Mouse (Mus musculus): ENCODE data around the gene Gtf2h4. TPM values are rescaled to one million over a fixed set of nuclear protein-coding genes. Genes with fewer than 3 reads are reported as not detected.

Gtf2h4 gene
- polyA plus RNA-seq, 1 experiment from 2014 or later: 36.1 TPM

- Histone ChIP-seq H3K27me3 (no peaks in the 10 kb centered on the region), H3K4me2 (replicated peaks) (peak overlapping the region; percentile 92), H3K9ac (replicated peaks) (peak overlapping the region; percentile 85), H3K4me3 (peak overlapping the region; percentile 75), H3K9me3 (no peaks in the 10 kb centered on the region), H3K36me3 (peaks cover 13% of the 10 kb centered on the region; the same call in 1 of the 2 replicates), H3K27ac (replicated peaks) (peak overlapping the region; percentile 87), H3K4me1 (peaks cover 16% of the 10 kb centered on the region)
- peak; percentile 48 for ATAC-seq (replicated peaks)
- 4% methylated on average over 13 of the region's 13 CpGs for WGBS
Observed at GRCm38 (mm10) chr17:35666851-35667256, 6.7 kb downstream of the Gtf2h4 start.

DNA sequence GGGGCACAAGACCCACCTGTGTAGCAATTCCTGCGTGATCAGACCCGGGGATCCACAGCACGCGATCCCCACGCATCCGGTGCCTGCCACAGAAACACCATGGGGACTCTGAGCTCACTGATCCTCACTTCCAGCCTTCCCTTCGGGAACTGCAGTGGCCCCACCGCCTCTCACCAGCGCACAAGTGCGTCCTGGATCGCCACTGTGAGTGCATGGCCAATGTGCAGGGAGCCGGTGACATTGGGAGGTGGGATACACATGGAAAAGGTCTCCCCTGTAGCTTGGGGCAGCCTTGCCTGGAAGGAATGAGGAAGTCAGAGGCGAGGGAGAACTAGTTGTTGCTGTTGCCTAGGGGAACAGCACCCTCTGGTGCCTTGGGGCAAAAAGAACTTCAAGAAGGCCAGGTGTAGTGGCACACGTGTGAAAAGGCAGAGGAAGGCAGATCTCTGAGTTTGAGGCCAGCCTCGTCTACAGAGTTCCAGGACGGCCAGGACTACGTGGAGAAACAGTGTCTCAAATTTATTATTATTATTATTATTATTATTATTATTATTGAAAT, 7.5 kb downstream of the Gtf2h4 start:
- Histone ChIP-seq H3K36me3 (peaks cover 13% of the 10 kb centered on the region; the same call in 1 of the 2 replicates), H3K4me1 (peaks cover 16% of the 10 kb centered on the region), H3K9ac (replicated peaks) (no peak overlapping the region), H3K4me3 (no peak overlapping the region), H3K9me3 (no peaks in the 10 kb centered on the region), H3K4me2 (replicated peaks) (no peak overlapping the region), H3K27ac (replicated peaks) (no peak overlapping the region), H3K27me3 (no peaks in the 10 kb centered on the region)
- 80% methylated on average over 17 of the region's 17 CpGs for WGBS
- no peak for ATAC-seq (replicated peaks)

DNA sequence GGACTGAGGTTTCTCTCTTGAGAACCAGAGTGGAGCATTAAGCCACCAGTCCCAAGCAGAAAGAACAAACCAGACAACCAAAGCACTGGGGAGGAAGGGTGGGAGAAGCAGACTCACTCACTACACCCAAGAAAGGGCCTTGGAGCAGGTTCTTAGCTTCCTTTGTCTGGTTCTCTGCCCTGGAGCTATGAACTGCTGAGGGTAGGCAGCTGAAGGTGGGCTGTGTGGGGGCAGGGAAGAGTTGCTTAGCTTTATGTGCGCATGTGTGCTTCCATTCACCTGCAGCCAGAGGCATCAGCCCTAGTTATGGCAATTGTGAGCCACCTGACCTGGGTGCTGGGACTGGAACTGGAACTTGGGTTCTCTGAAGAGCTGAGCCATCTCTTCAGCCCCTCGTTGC, 20.5 kb downstream of the Gtf2h4 start:
- no peaks in the 10 kb centered on the region for H3K27me3 ChIP-seq
- no peak overlapping the region for H3K4me3 ChIP-seq
- no peak overlapping the region for H3K27ac ChIP-seq (replicated peaks)
- no peaks in the 10 kb centered on the region for H3K4me1 ChIP-seq
- no peak for ATAC-seq (replicated peaks)
- H3K9me3 ChIP-seq: no peaks in the 10 kb centered on the region
- no peak overlapping the region for H3K4me2 ChIP-seq (replicated peaks)
- H3K9ac ChIP-seq (replicated peaks): no peak overlapping the region
- 84% methylated on average over 2 of the region's 2 CpGs for WGBS
- peaks cover 33% of the 10 kb centered on the region for H3K36me3 ChIP-seq

DNA sequence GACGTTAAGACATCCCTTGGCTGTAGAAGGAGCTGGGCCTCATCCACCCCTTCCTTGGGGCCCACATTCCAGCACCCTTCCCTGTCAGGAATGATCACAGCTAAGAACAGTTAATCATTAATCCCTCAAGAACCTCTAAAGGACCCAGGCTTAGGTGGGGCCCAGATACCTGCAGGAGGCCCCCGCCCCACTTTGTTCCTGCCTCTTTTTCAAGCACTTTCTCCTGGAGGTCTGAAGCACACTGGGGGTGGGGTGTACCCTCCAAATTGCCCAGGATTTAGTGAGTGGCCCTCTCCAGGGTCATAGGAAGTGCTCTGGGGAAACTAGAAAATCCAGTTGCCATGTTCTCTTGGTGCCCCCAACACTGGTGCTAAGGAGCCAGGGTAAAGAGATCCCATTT, 24.1 kb downstream of the Gtf2h4 start:
- 73% methylated on average over 2 of the region's 2 CpGs for WGBS
- no peaks in the 10 kb centered on the region; the same call in 1 of the 2 replicates for H3K27me3 ChIP-seq
- no peaks in the 10 kb centered on the region for H3K9me3 ChIP-seq
- H3K36me3 ChIP-seq: no peaks in the 10 kb centered on the region
- no peak for ATAC-seq (replicated peaks)
- no peak overlapping the region for H3K4me2 ChIP-seq (replicated peaks)
- H3K27ac ChIP-seq (replicated peaks): no peak overlapping the region
- H3K4me1 ChIP-seq: no peaks in the 10 kb centered on the region
- no peak overlapping the region for H3K4me3 ChIP-seq
- H3K9ac ChIP-seq (replicated peaks): no peak overlapping the region

- no peak within 1 kb of the TSS for H3K4me3 ChIP-seq
- no peaks in the 10 kb centered on the region for H3K4me1 ChIP-seq
- H3K9ac ChIP-seq (replicated peaks): no peak within 1 kb of the TSS
- ATAC-seq (replicated peaks): no peak
- 74% methylated on average over 13 of the region's 13 CpGs for WGBS
- no peak within 1 kb of the TSS for H3K4me2 ChIP-seq (replicated peaks)
- H3K9me3 ChIP-seq: no peaks in the 10 kb centered on the region
- no peaks in the 10 kb centered on the region for H3K36me3 ChIP-seq
- H3K27ac ChIP-seq (replicated peaks): no peak within 1 kb of the TSS
- no peaks in the 10 kb centered on the region; the same call in 1 of the 2 replicates for H3K27me3 ChIP-seq
Observed at GRCm38 (mm10) chr17:35643609-35644236, 29.8 kb downstream of the Gtf2h4 start, which contains the start of gene Mucl3. Gene Mucl3, minus strand, starts transcription at chr17:35643695.

DNA sequence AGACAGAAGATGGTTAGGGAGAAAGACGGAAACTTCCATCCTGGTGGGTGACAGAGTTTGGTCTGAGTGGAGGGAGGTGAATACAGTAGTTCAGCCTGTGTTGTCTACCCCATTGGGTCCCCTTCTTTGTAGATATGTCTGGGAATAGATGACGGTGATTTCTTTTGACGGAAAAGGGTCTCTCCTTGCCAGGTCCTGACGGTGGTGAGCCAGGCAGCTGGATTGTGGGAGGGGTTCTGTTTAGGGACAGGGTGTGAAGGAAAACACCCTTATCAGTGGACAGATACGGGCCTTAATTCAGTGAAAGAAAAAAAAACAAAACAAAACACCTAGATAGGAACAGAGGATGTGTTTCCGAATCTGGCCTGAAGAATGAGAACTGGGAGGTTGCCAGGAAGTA, 34.2 kb downstream of the Gtf2h4 start:
- H3K36me3 ChIP-seq: no peaks in the 10 kb centered on the region
- 89% methylated on average over 6 of the region's 6 CpGs for WGBS
- no peak overlapping the region for H3K4me2 ChIP-seq (replicated peaks)
- peaks cover 4% of the 10 kb centered on the region; the same call in 1 of the 2 replicates for H3K27me3 ChIP-seq
- peaks cover 3% of the 10 kb centered on the region for H3K4me1 ChIP-seq
- H3K9me3 ChIP-seq: no peaks in the 10 kb centered on the region
- H3K27ac ChIP-seq (replicated peaks): no peak overlapping the region
- H3K4me3 ChIP-seq: no peak overlapping the region
- ATAC-seq (replicated peaks): no peak
- H3K9ac ChIP-seq (replicated peaks): no peak overlapping the region

- Histone ChIP-seq H3K36me3 (no peaks in the 10 kb centered on the region), H3K27me3 (peaks cover 4% of the 10 kb centered on the region; the same call in 1 of the 2 replicates), H3K4me3 (no peak overlapping the region), H3K9me3 (no peaks in the 10 kb centered on the region), H3K9ac (replicated peaks) (no peak overlapping the region), H3K4me2 (replicated peaks) (0 out of 2 replicates have a peak overlapping the region, but pooled peaks have one; percentile 16), H3K4me1 (peaks cover 3% of the 10 kb centered on the region), H3K27ac (replicated peaks) (no peak overlapping the region)
- ATAC-seq (replicated peaks): peak; percentile 68; the same call in 1 of the 2 replicates
- WGBS: 33% methylated on average over 14 of the region's 14 CpGs
Observed at GRCm38 (mm10) chr17:35638475-35639190, 34.9 kb downstream of the Gtf2h4 start.

DNA sequence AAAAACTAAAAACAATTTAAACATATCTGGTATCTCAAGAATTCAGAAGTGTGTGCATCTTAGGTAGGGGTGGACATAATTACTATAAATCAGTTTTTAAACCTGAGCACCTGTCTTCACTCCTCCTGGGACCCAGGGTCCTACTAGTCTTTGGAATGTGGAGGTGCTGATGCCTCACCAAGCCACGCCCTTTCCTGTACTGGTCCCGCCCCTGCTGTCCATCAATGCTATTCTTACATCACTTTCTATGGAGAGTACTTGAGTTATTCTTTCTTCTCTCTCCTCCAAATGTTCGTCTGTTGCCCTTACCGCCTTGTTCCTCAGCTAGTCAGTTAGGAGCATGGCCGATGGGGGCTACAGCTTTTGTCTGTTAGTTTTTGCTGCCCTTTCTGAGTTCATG, 37.2 kb downstream of the Gtf2h4 start:
- Histone ChIP-seq H3K36me3 (no peaks in the 10 kb centered on the region), H3K4me2 (replicated peaks) (no peak overlapping the region), H3K9me3 (no peaks in the 10 kb centered on the region), H3K9ac (replicated peaks) (no peak overlapping the region), H3K27me3 (peaks cover 4% of the 10 kb centered on the region; the same call in 1 of the 2 replicates), H3K27ac (replicated peaks) (no peak overlapping the region), H3K4me3 (no peak overlapping the region), H3K4me1 (peaks cover 3% of the 10 kb centered on the region)
- WGBS: 38% methylated on average over 5 of the region's 5 CpGs
- no peak for ATAC-seq (replicated peaks)

DNA sequence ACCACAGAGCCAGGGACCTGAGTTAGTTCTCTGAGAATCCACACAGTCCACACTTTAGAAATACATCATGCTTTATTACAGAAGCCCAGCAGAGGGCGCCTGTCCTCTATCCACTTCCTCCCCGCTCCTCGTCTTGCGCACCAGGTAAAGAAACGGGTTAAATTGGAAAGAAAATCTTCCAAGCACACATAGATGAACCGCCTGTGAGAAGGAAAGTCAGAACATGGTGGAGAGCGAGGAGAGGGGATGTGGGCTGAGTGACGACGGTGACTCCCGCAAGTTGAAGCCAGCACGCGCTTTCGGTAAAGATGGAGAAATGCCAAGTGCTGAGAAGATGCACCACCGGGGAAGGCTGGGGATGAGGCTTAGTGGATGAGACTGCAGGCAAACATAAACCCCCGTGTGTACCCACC, 37.8 kb downstream of the Gtf2h4 start:
- Histone ChIP-seq H3K4me2 (replicated peaks) (peak overlapping the region; percentile 74), H3K36me3 (no peaks in the 10 kb centered on the region), H3K9ac (replicated peaks) (peak overlapping the region; percentile 34; the same call in 1 of the 2 replicates), H3K4me1 (peaks cover 3% of the 10 kb centered on the region), H3K27ac (replicated peaks) (no peak overlapping the region), H3K9me3 (no peaks in the 10 kb centered on the region), H3K4me3 (peak overlapping the region; percentile 45), H3K27me3 (peaks cover 4% of the 10 kb centered on the region; the same call in 1 of the 2 replicates)
- WGBS: 0% methylated on average over 15 of the region's 15 CpGs
- peak; percentile 78 for ATAC-seq (replicated peaks)

DNA sequence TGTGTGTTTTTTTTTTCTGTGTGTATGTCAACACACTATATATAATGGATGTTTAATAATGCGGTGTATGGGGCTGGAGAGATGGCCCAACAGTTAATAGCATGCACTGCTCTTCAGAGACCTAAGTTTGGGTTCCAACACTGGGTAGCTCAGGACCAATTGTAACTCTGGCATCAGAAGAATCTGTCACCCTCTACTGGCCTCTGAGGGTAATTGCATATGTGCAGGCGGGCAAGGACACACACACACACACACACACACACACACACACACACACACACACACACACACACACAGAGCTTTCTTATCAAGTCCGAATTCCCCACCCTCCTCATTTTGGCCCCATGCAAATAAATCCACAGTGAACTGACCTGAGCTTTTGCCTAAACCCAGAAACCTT, 38.3 kb downstream of the Gtf2h4 start:
- Histone ChIP-seq H3K4me3 (no peak overlapping the region; the same call in 1 of the 2 replicates), H3K9me3 (no peaks in the 10 kb centered on the region), H3K9ac (replicated peaks) (no peak overlapping the region), H3K27me3 (peaks cover 4% of the 10 kb centered on the region; the same call in 1 of the 2 replicates), H3K4me1 (peaks cover 3% of the 10 kb centered on the region), H3K36me3 (no peaks in the 10 kb centered on the region), H3K4me2 (replicated peaks) (no peak overlapping the region), H3K27ac (replicated peaks) (no peak overlapping the region)
- ATAC-seq (replicated peaks): no peak
- WGBS: 76% methylated on average over 3 of the region's 3 CpGs

GRCm38 (mm10) chr17:35633992-35634391, 39.5 kb downstream of the Gtf2h4 start:
- peaks cover 3% of the 10 kb centered on the region for H3K4me1 ChIP-seq
- peaks cover 4% of the 10 kb centered on the region; the same call in 1 of the 2 replicates for H3K27me3 ChIP-seq
- no peak; the same call in 1 of the 2 replicates for ATAC-seq (replicated peaks)
- no peak overlapping the region for H3K4me3 ChIP-seq
- H3K27ac ChIP-seq (replicated peaks): no peak overlapping the region
- H3K9ac ChIP-seq (replicated peaks): no peak overlapping the region
- H3K9me3 ChIP-seq: no peaks in the 10 kb centered on the region
- no peak overlapping the region for H3K4me2 ChIP-seq (replicated peaks)
- no peaks in the 10 kb centered on the region for H3K36me3 ChIP-seq
- WGBS: 4% methylated on average over 1 of the region's 1 CpGs

DNA sequence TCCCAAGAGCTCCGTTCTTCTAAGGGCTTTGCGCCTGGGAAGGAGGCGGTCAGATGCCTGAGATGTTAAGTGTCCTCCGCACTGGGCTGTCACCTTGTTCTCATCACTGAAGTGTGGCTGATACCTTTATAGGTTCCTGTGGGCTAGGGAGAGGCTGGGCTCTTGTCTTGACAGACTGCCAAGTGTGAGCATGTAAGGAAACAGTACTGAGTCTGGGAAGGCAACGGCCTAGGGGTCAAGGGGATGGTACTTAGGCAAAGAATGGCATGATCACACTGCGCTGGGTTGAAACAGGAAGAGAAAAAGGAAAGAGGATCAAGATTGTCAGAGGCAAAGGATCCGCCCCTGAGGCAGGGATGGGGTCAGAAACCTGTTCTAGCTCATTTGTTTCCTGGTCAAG, 47.0 kb downstream of the Gtf2h4 start, which contains the start of gene Gm9573:
Gene Gm9573, minus strand, starts transcription at position 101 of the 400 bp plus-strand sequence.
- Histone ChIP-seq H3K4me3 (no peak within 1 kb of the TSS), H3K36me3 (no peaks in the 10 kb centered on the region), H3K4me1 (no peaks in the 10 kb centered on the region), H3K27me3 (no peaks in the 10 kb centered on the region), H3K27ac (replicated peaks) (no peak within 1 kb of the TSS), H3K9me3 (no peaks in the 10 kb centered on the region), H3K9ac (replicated peaks) (no peak within 1 kb of the TSS), H3K4me2 (replicated peaks) (no peak within 1 kb of the TSS)
- ATAC-seq (replicated peaks): no peak
- WGBS: 91% methylated on average over 7 of the region's 7 CpGs

Measured in forebrain, embryonic 15.5 days (tissue).